In genomic region chr11:86587830-86588229, GRCm38 (mm10) we compare ENCODE assay signal across 9 mouse cellular contexts. TPM values are rescaled to one million over a fixed set of nuclear protein-coding genes. Genes with fewer than 3 reads are reported as not detected.
DNase-seq lines count a peak whose midpoint lies in the region; ATAC-seq and TF ChIP-seq lines count a peak whose summit lies in the region.
"Had no signal": no experiment of that assay in that cellular context is flagged by ENCODE, and none has a peak within 500 bp of the region (broad histone marks: within the 10 kb centered on the region; RNA-seq: fewer than 3 reads in every experiment).

No protein-coding gene starts in this region.

- no peaks in the 10 kb centered on the region for H3K36me3 ChIP-seq in hindbrain, postnatal 0 days (ENCODE audit: insufficient read depth, low read length)
- H3K36me3 ChIP-seq in hindbrain, embryonic 13.5 days, result peaks cover 4% of the 10 kb centered on the region; the same call in 1 of the 2 replicates
- peaks cover 23% of the 10 kb centered on the region for H3K36me3 ChIP-seq in liver, embryonic 12.5 days

- H3K4me1 ChIP-seq in hindbrain, postnatal 0 days (ENCODE audit: insufficient read depth, low read length), result no peaks in the 10 kb centered on the region
- H3K4me1 ChIP-seq in hindbrain, embryonic 13.5 days (replicated peaks), result peaks cover 14% of the 10 kb centered on the region
- no peaks in the 10 kb centered on the region for H3K4me1 ChIP-seq in brown adipose tissue, adult 24 weeks (ENCODE audit: control insufficient read depth, insufficient read depth, insufficient read length, low read length)
- H3K4me1 ChIP-seq in liver, embryonic 12.5 days, result peaks cover 76% of the 10 kb centered on the region

- 58% methylated on average over 7 of the region's 7 CpGs for WGBS in hindbrain, postnatal 0 days
- WGBS in hindbrain, embryonic 13.5 days, result 51% methylated on average over 7 of the region's 7 CpGs
- 35% methylated on average over 7 of the region's 7 CpGs for WGBS in liver, embryonic 12.5 days (ENCODE audit: insufficient replicate concordance)

- ATAC-seq in hindbrain, postnatal 0 days, result no peak
- ATAC-seq in hindbrain, embryonic 13.5 days (ENCODE audit: low FRiP score), result no peak
- ATAC-seq in liver, embryonic 12.5 days, result no peak
- ATAC-seq: forebrain, embryonic 13.5 days had no signal

- H3K27me3 ChIP-seq in hindbrain, postnatal 0 days (ENCODE audit: insufficient read depth, low read length), result no peaks in the 10 kb centered on the region
- no peaks in the 10 kb centered on the region for H3K27me3 ChIP-seq in hindbrain, embryonic 13.5 days
- no peaks in the 10 kb centered on the region for H3K27me3 ChIP-seq in liver, embryonic 12.5 days (replicated peaks)
- H3K27me3 ChIP-seq: forebrain, embryonic 13.5 days had no signal

- no peak for DNase-seq in hindbrain, postnatal 0 days (ENCODE audit: low spot score)
- DNase-seq in CD4-positive helper T cell, adult 2 months (ENCODE audit: low read depth, low spot score), result peak; percentile 61
- no peak for DNase-seq in right cerebral cortex, postnatal 4 days
- no peak for DNase-seq in thymus, adult 18-20 months
- no peak for DNase-seq in urinary bladder, postnatal 36 days (ENCODE audit: low spot score in 2 of 2)

- H3K4me3 ChIP-seq in hindbrain, postnatal 0 days (ENCODE audit: low read length), result no peak overlapping the region
- H3K4me3 ChIP-seq in hindbrain, embryonic 13.5 days, result no peak overlapping the region
- no peak overlapping the region for H3K4me3 ChIP-seq in brown adipose tissue, adult 24 weeks (ENCODE audit: insufficient read depth, low read depth, low read length)
- H3K4me3 ChIP-seq in liver, embryonic 12.5 days, result peak overlapping the region; percentile 56; the same call in 1 of the 2 replicates
- H3K4me3 ChIP-seq: forebrain, embryonic 13.5 days had no signal

- TF ChIP-seq CTCF in hindbrain, postnatal 0 days (IDR thresholded peaks at IDR 0.05; ENCODE audit: low read depth), result no peak

- H3K9me3 ChIP-seq in hindbrain, postnatal 0 days (ENCODE audit: low read length), result no peaks in the 10 kb centered on the region
- H3K9me3 ChIP-seq in hindbrain, embryonic 13.5 days, result no peaks in the 10 kb centered on the region
- no peaks in the 10 kb centered on the region for H3K9me3 ChIP-seq in liver, embryonic 12.5 days (replicated peaks)
- H3K9me3 ChIP-seq: forebrain, embryonic 13.5 days had no signal

- peak overlapping the region; percentile 48; the same call in 1 of the 2 replicates for H3K4me2 ChIP-seq in hindbrain, postnatal 0 days (ENCODE audit: low read depth, low read length)
- no peak overlapping the region for H3K4me2 ChIP-seq in hindbrain, embryonic 13.5 days
- peak overlapping the region; percentile 66 for H3K4me2 ChIP-seq in liver, embryonic 12.5 days
- H3K4me2 ChIP-seq: forebrain, embryonic 13.5 days had no signal

- no peak overlapping the region for H3K9ac ChIP-seq in hindbrain, postnatal 0 days (replicated peaks; ENCODE audit: low read length)
- no peak overlapping the region for H3K9ac ChIP-seq in hindbrain, embryonic 13.5 days
- H3K9ac ChIP-seq in liver, embryonic 12.5 days, result peak overlapping the region; percentile 73
- H3K9ac ChIP-seq: forebrain, embryonic 13.5 days had no signal

- no peak overlapping the region for H3K27ac ChIP-seq in hindbrain, postnatal 0 days
- no peak overlapping the region for H3K27ac ChIP-seq in hindbrain, embryonic 13.5 days
- H3K27ac ChIP-seq in brown adipose tissue, adult 24 weeks (replicated peaks; ENCODE audit: low read depth, low read length), result peak overlapping the region; percentile 96
- H3K27ac ChIP-seq in liver, embryonic 12.5 days, result peak overlapping the region; percentile 86
- H3K27ac ChIP-seq: forebrain, embryonic 13.5 days had no signal

RNA-seq across cellular contexts. Expression of gene Tubd1, which starts 43.0 kb away (rescaled TPM):
- total RNA-seq in hindbrain, postnatal 0 days (2014; rRNA removed), result 1.8 and 2.6 TPM in 2 replicates
- polyA plus RNA-seq in hindbrain, postnatal 0 days (2015; fragmentation: Nextera tagmentation; extraction: Ambion mirVana), result 6.4 and 7.2 TPM in 2 replicates
- polyA plus RNA-seq in hindbrain, embryonic 13.5 days (2015; fragmentation: Nextera tagmentation; extraction: Ambion mirVana), result 7.6 and 7.8 TPM in 2 replicates
- polyA plus RNA-seq in brown adipose tissue, adult 24 weeks (2012; ENCODE audit: insufficient read depth, insufficient read length, missing spikeins), result 7.5 and 9.3 TPM in 2 replicates
- 13.7 and 14.8 TPM in 2 replicates for polyA plus RNA-seq in liver, embryonic 12.5 days (2016; fragmentation: Nextera tagmentation; extraction: Ambion mirVana)

RNA-seq across cellular contexts. Expression of gene Rps6kb1, which starts 43.2 kb away (rescaled TPM):
- 21.9 and 34.2 TPM in 2 replicates for total RNA-seq in hindbrain, postnatal 0 days (2014; rRNA removed)
- 67.3 and 67.7 TPM in 2 replicates for polyA plus RNA-seq in hindbrain, postnatal 0 days (2015; fragmentation: Nextera tagmentation; extraction: Ambion mirVana)
- polyA plus RNA-seq in hindbrain, embryonic 13.5 days (2015; fragmentation: Nextera tagmentation; extraction: Ambion mirVana), result 62.4 and 66.2 TPM in 2 replicates
- 42.7 and 44.0 TPM in 2 replicates for polyA plus RNA-seq in brown adipose tissue, adult 24 weeks (2012; ENCODE audit: insufficient read depth, insufficient read length, missing spikeins)
- 35.9 and 40.6 TPM in 2 replicates for polyA plus RNA-seq in liver, embryonic 12.5 days (2016; fragmentation: Nextera tagmentation; extraction: Ambion mirVana)

Comparison
In these comparisons a context has a peak if more than half of its experiments do, and no peak if none do; other contexts are left out.
1. H3K27ac ChIP-seq: peak in brown adipose tissue, adult 24 weeks (single experiment) and liver, embryonic 12.5 days (single experiment); none in hindbrain, postnatal 0 days (single experiment) and hindbrain, embryonic 13.5 days (single experiment).